Mouse (Mus musculus) spleen, adult 2 months (tissue): ENCODE measurements around the gene Akap6. TPM values are rescaled to one million over a fixed set of nuclear protein-coding genes. Genes with fewer than 3 reads are reported as not detected.

Experiments used
- DNase-seq, 2 experiments: peaks; one replicate each; pipeline versions ENCODE4 v3.0.0 to v3.0.0-alpha.2; 2012 to 2021; ENCODE audit warnings: low spot score in 2 of 2, low read depth in 1 of 2
- H3K27ac ChIP-seq: fragments of 200-500 bp; 2 replicates; pipeline ENCODE4 v1.5.1; 2012; ENCODE audit warnings: low read length, inconsistent platforms; ENCODE audit not compliant: insufficient read depth
- H3K27me3 ChIP-seq: fragments of 200-500 bp; 2 replicates; pipeline ENCODE4 v1.6.1; 2012; ENCODE audit warnings: mild to moderate bottlenecking, moderate library complexity, low read length, inconsistent platforms; ENCODE audit not compliant: control insufficient read depth, insufficient read depth
- H3K36me3 ChIP-seq: fragments of 200-500 bp; 2 replicates; pipeline ENCODE4 v1.6.1; 2012; ENCODE audit warnings: mild to moderate bottlenecking, low read length, inconsistent platforms; ENCODE audit not compliant: control insufficient read depth, insufficient read depth
- H3K4me1 ChIP-seq: fragments of 200-500 bp; 2 replicates; pipeline ENCODE4 v1.6.1; 2011; ENCODE audit warnings: inconsistent platforms; ENCODE audit not compliant: control insufficient read depth, insufficient read depth, insufficient read length
- H3K4me3 ChIP-seq: fragments of 200-500 bp; 2 replicates; pipeline ENCODE4 v1.5.1; 2011; ENCODE audit warnings: mild to moderate bottlenecking, inconsistent platforms; ENCODE audit not compliant: insufficient read depth, insufficient read length; ENCODE audit errors: extremely low read depth
- CTCF ChIP-seq: fragments of 200-500 bp; IDR thresholded peaks from 2 replicates; pipeline ENCODE4 v1.5.1; 2011; ENCODE audit warnings: mild to moderate bottlenecking, inconsistent platforms; ENCODE audit not compliant: insufficient read depth, insufficient read length, insufficient replicate concordance; ENCODE audit errors: extremely low read depth
- POLR2A ChIP-seq: fragments of 200-500 bp; IDR thresholded peaks from 2 replicates; pipeline ENCODE4 v1.6.1; 2011; ENCODE audit warnings: low read depth, low read length, inconsistent platforms
- WGBS: fragments of 180-500 bp; shearing (Covaris S2); methylation state at CpG from one replicate; pipeline ENCODE4 v1.1.7; 2018; 5-methylcytosine and 5-hydroxymethylcytosine counted together
- polyA plus RNA-seq: library from polyadenylated mRNA; depleted of rRNA; stranded (reverse); fragments of >200 nt; gene quantifications from 2 replicates; pipeline ENCODE4 v1.2.3, GENCODE M21; 2012; rRNA removed

The Akap6 gene
- polyA plus RNA-seq, 1 experiment = 0.02 TPM

GRCm38 (mm10) chr12:53168189-53169003, 469.2 kb downstream of the Akap6 start:
- Histone ChIP-seq H3K36me3 (no peaks in the 10 kb centered on the region), H3K27ac (no peak overlapping the region), H3K27me3 (no peaks in the 10 kb centered on the region), H3K4me3 (no peak overlapping the region), H3K4me1 (no peaks in the 10 kb centered on the region)
- no peak for DNase-seq
- WGBS = 78% methylated on average over 8 of the region's 8 CpGs
- TF ChIP-seq CTCF (no peak), POLR2A (no peak)

- DNase-seq = no peak
- no peaks in the 10 kb centered on the region for H3K27me3 ChIP-seq
- H3K4me3 ChIP-seq = no peak overlapping the region
- TF ChIP-seq CTCF (no peak), POLR2A (no peak)
- no peak overlapping the region for H3K27ac ChIP-seq
- 79% methylated on average over 7 of the region's 7 CpGs for WGBS
- H3K4me1 ChIP-seq = no peaks in the 10 kb centered on the region
- no peaks in the 10 kb centered on the region for H3K36me3 ChIP-seq
Measured at GRCm38 (mm10) chr12:53191435-53191834, 492.3 kb downstream of the Akap6 start.

- WGBS = 86% methylated on average over 5 of the region's 5 CpGs
- TF ChIP-seq CTCF = no peak
- no peak for TF ChIP-seq POLR2A
- Histone ChIP-seq H3K36me3 (no peaks in the 10 kb centered on the region), H3K27ac (no peak overlapping the region), H3K27me3 (no peaks in the 10 kb centered on the region), H3K4me3 (no peak overlapping the region), H3K4me1 (no peaks in the 10 kb centered on the region)
- DNase-seq = no peak
Measured at GRCm38 (mm10) chr12:53193664-53194063, 494.5 kb downstream of the Akap6 start.

Other genes starting within 250 kb of the Akap6 start
- 0.48 and 0.55 TPM in 2 replicates for gene Arhgap5, start 195.4 kb upstream of the Akap6 start, polyA plus RNA-seq